Mouse (Mus musculus) hindbrain, embryonic 15.5 days (tissue): ENCODE data around the gene Mad1l1. TPM values are rescaled to one million over a fixed set of nuclear protein-coding genes. Genes with fewer than 3 reads are reported as not detected.
"Not testable (repeated sequence)": the region's sequence is repeated elsewhere in the genome, so short reads cannot be mapped to it uniquely, and the experiment has no call there.

Source experiments
- ATAC-seq: fragments of 200-750 bp; cut with Nextera tagmentation; 2 replicates; pipeline ENCODE4 v1.8.0; 2017; ENCODE audit warnings: low read depth, moderate number of reproducible peaks, moderate TSS enrichment; ENCODE audit not compliant: low FRiP score
- H3K27ac ChIP-seq: fragments of 300-500 bp; sonication (generic); replicated peaks from 2 replicates; pipeline ENCODE4 v1.5.1; 2015; ENCODE audit warnings: mild to moderate bottlenecking, inconsistent platforms
- H3K27me3 ChIP-seq: fragments of 300-500 bp; sonication (generic); 2 replicates; pipeline ENCODE4 v1.6.1; 2015; ENCODE audit warnings: control low read depth, inconsistent platforms
- H3K36me3 ChIP-seq: fragments of 300-500 bp; sonication (generic); 2 replicates; pipeline ENCODE4 v1.6.1; 2015; ENCODE audit warnings: control low read depth, inconsistent platforms
- H3K4me1 ChIP-seq: fragments of 300-500 bp; sonication (generic); replicated peaks from 2 replicates; pipeline ENCODE4 v1.6.1; 2015; ENCODE audit warnings: control low read depth, inconsistent platforms
- H3K4me2 ChIP-seq: fragments of 300-500 bp; sonication (generic); 2 replicates; pipeline ENCODE4 v1.6.1; 2015; ENCODE audit warnings: moderate library complexity, mild to moderate bottlenecking, inconsistent platforms
- H3K4me3 ChIP-seq: fragments of 300-500 bp; sonication (generic); 2 replicates; pipeline ENCODE4 v1.5.1; 2015; ENCODE audit warnings: mild to moderate bottlenecking, inconsistent platforms
- H3K9ac ChIP-seq: fragments of 300-500 bp; sonication (generic); 2 replicates; pipeline ENCODE4 v1.6.1; 2015; ENCODE audit warnings: inconsistent platforms
- H3K9me3 ChIP-seq: fragments of 300-500 bp; sonication (generic); 2 replicates; pipeline ENCODE4 v1.6.1; 2016; ENCODE audit warnings: control low read depth, inconsistent platforms
- WGBS: fragments of 180-500 bp; shearing (Covaris S2); methylation state at CpG from one replicate; pipeline ENCODE4 v1.1.7; 2015; 5-methylcytosine and 5-hydroxymethylcytosine counted together
- polyA plus RNA-seq: library from polyadenylated mRNA; unstranded; fragments of >200 nt; fragmentation: Nextera tagmentation; extraction: Ambion mirVana; gene quantifications from 2 replicates; pipeline ENCODE4 v1.2.1, GENCODE M21; 2015

The Mad1l1 gene
- 32.5 and 33.1 TPM in 2 replicates for polyA plus RNA-seq

DNA sequence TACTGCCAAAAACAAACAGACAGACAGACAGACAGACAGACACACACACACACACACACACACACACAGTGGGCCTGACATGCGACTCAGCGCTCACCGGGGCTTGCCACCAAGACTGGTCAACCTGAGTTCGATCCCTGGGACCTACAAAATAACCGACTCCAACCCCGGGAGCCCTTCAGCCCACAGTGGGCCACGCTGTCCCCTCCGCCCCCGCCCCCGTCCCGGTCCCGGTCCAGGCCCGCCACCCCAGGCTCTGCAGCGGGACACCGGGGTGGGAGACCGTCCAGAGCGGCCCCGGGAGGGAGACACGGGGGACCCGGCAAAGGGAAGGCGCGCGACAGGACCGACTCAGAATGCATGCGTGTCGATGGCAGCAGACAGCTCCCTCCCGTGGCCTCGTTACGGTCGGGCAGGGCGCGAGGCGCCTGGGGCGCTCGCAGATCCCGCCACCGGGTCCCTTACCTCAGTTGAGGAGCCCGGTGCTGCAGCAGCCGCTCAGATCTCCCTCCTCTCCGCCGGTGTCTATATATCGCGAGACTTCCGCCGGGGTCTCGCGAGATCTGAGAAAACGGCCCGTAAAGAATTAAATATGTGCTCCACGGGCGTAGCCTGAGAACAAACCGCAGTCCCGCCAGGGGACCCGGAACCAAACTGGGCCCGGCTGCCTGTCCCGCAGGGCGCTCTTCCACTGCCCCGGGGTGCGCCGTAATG is at the start of gene Mad1l1, which contains the start of gene Nudt1:
Mad1l1 (minus strand) TSS at position 511 of the 714 bp plus-strand sequence.
Nudt1 (plus strand) TSS at position 615 of the 714 bp plus-strand sequence.
- peak within 1 kb of the TSS; percentile 84 for H3K4me3 ChIP-seq
- H3K27me3 ChIP-seq: no peaks in the 10 kb centered on the region
- H3K27ac ChIP-seq: peak within 1 kb of the TSS; percentile 78
- 0 out of 2 replicates have a peak, but pooled peaks cover 2% of the 10 kb centered on the region for H3K36me3 ChIP-seq
- no peaks in the 10 kb centered on the region for H3K9me3 ChIP-seq
- H3K9ac ChIP-seq: peak within 1 kb of the TSS; percentile 91
- WGBS: under 1% methylated on average over 60 of the region's 60 CpGs
- ATAC-seq: peak; percentile 92
- peak within 1 kb of the TSS; percentile 84 for H3K4me2 ChIP-seq
- peaks cover 16% of the 10 kb centered on the region for H3K4me1 ChIP-seq

DNA sequence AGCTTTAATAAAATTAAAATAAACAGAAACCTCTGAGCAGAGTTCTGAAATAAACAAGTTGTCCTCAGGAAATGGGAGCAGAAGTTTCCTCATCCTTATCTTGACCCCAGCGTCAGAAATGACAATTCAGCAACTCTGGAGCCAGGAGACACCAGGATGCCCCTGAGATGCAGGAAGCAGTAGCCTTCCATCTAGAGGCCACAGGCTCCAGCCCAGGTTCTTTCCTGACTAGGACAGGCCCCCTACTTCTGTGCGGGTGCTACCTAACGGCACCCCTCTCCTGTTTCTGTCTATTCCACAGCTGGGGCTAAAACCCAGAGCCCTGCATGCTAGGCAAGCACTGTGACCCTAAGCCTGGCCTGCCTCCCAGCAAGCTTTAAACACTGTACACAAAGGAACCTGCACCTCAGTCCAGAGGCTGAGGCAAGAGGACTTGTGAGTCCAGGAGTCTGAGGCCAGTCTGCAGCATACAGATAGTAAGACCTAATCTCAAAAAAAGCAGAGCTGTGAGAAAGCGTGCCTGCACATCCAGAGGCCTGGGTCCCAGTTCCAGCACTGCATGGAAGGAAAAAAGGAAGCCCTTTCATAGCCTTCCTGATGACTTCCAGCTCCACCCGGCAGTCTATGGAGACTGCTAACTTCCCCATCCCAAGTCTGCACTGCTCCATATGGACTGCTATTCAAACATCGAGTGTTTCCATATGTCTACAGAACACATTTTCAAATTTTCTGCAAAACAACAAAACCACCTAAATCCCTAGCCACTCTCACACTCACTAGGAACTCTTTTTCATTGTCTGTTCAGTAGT is 49.3 kb upstream of the Mad1l1 start:
- H3K4me1 ChIP-seq: peaks cover 7% of the 10 kb centered on the region
- 87% methylated on average over 6 of the region's 6 CpGs for WGBS
- H3K9me3 ChIP-seq: no peaks in the 10 kb centered on the region
- H3K27me3 ChIP-seq: no peaks in the 10 kb centered on the region
- ATAC-seq: no peak
- no peak overlapping the region for H3K9ac ChIP-seq
- H3K36me3 ChIP-seq: no peaks in the 10 kb centered on the region
- H3K4me3 ChIP-seq: no peak overlapping the region
- no peak overlapping the region for H3K27ac ChIP-seq
- H3K4me2 ChIP-seq: no peak overlapping the region

DNA sequence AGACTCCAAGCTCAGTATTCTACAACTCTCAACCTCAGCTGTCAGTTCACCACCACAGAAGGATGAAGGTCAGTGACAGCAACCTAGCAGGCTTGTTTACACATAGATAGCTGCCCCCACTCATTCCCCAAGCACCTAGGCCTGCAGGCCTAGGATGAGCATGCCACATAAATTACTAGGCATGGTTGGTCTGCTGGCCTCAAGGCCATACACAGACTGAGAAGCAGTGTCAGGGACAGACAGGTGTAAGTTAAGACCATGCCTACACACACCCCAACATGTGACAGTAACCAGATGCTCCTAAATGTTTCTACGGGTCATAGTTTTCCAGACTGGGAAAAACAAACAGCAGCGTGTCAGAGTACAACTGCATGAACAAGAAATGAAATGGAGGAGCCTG is 48.1 kb upstream of the Mad1l1 start:
- H3K4me2 ChIP-seq: no peak overlapping the region
- ATAC-seq: no peak
- 91% methylated on average over 2 of the region's 2 CpGs for WGBS
- H3K9ac ChIP-seq: no peak overlapping the region
- H3K4me1 ChIP-seq: peaks cover 5% of the 10 kb centered on the region
- H3K9me3 ChIP-seq: no peaks in the 10 kb centered on the region
- no peaks in the 10 kb centered on the region for H3K27me3 ChIP-seq
- H3K4me3 ChIP-seq: no peak overlapping the region
- no peak overlapping the region for H3K27ac ChIP-seq
- no peaks in the 10 kb centered on the region for H3K36me3 ChIP-seq

DNA sequence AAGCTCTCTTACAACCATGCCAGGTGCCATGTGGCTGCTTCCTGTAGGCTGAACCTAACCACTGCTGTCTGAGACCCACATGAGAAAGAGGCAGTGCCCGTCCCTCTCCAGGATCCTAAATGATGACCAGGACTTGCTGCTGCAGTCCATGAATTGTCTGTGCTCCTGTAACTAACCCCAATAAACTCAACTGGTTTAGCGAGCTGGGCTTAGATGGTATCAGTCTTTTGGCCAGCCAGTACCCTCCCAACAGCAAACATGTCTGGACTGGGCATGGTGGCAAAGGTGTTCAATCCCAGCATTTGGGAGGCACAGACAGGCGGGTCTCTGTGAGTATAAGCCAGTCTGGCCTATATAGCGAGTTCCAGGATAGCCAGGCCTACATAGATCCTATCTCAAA is 47.6 kb upstream of the Mad1l1 start:
- no peak for ATAC-seq
- Histone ChIP-seq H3K9ac (no peak overlapping the region), H3K4me2 (no peak overlapping the region), H3K4me3 (no peak overlapping the region), H3K27ac (no peak overlapping the region), H3K9me3 (no peaks in the 10 kb centered on the region), H3K4me1 (peaks cover 2% of the 10 kb centered on the region; the same call in 1 of the 2 replicates), H3K36me3 (no peaks in the 10 kb centered on the region), H3K27me3 (no peaks in the 10 kb centered on the region)
- over 99% methylated on average over 4 of the region's 4 CpGs for WGBS

DNA sequence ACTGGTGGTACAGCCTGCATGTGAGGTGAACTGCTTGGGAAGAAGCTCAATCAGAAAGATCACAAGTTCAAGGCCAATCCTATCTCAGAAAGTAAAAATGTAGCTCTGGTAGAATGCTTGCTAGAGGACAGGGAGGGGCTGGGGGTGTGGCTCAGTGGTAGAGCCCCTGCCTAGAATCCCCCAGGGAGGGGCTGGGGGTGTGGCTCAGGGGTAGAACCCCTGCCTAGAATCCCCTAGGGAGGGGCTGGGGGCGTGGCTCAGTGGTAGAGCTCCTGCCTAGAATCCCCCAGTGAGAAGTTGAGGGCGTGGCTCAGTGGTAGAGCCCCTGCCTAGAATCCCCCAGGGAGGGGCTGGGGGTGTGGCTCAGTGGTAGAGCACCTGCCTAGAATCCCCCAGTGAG is 46.8 kb upstream of the Mad1l1 start:
- not testable (repeated sequence) for H3K4me2 ChIP-seq, H3K4me1 ChIP-seq, ATAC-seq, H3K9me3 ChIP-seq, H3K27me3 ChIP-seq, H3K9ac ChIP-seq, H3K27ac ChIP-seq, H3K36me3 ChIP-seq, H3K4me3 ChIP-seq
- WGBS: 90% methylated on average over 2 of the region's 2 CpGs

DNA sequence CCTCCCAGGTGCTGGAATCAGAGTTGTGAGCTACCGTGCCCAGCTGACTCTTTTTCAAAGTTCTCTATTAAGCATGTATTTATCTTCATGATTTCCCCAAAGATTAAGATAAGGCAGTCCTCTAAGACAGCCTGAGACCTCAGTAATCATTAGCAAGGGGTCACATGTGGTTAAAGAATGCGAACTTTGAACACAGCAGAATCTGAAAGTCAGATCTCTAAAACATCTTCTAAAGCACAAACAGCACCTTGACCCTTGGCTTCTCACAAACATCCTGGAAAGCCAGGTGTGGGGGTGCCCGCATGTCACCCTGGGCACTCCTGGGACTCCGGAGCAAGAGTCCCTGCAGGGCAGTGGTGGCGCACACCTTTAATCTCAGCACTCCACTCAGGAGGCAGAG is 43.1 kb upstream of the Mad1l1 start:
- Histone ChIP-seq H3K4me1 (no peaks in the 10 kb centered on the region), H3K27ac (no peak overlapping the region), H3K4me3 (no peak overlapping the region), H3K36me3 (peaks cover 1% of the 10 kb centered on the region; the same call in 1 of the 2 replicates), H3K4me2 (no peak overlapping the region), H3K9ac (no peak overlapping the region), H3K9me3 (no peaks in the 10 kb centered on the region), H3K27me3 (no peaks in the 10 kb centered on the region)
- ATAC-seq: no peak
- 96% methylated on average over 5 of the region's 5 CpGs for WGBS

DNA sequence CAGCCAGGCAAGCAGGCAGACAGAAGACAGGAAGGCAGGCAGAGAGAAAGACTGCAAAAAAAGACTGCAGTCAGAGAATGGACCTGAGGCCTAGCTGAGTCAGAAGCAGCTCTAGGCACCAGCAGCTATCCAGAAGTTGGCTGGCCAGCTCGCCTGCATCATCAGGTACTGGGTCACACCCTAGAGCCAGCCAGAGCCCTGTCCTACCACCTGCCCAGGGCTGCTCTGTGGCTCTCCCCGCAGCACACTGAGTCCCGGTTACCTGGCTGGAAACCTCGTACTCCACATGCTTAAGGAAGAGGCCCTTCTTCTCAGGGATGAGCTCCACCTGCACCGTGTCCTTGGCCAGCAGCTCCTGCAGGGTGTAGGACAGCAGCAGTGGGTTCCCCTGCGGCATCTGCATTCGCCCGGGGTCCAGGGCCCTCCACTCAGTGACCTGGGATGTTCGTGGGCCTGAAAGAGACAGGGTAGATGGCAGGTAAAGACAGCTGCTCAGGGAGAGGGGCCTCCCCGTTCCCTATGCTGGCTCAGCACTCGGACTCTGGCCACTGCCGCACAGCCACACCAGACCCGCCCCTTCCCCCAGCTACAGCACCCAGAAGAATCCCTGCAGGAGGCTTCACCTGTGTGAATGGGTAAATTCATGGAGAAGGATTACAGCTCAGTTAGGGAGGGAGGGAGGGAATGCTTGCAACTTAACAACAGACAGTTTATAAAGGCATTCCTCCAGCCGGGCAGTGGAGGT is 38.8 kb upstream of the Mad1l1 start:
- WGBS: 83% methylated on average over 14 of the region's 14 CpGs
- peaks cover 24% of the 10 kb centered on the region; the same call in 1 of the 2 replicates for H3K36me3 ChIP-seq
- H3K9ac ChIP-seq: no peak overlapping the region
- no peaks in the 10 kb centered on the region for H3K9me3 ChIP-seq
- H3K4me3 ChIP-seq: no peak overlapping the region
- H3K4me2 ChIP-seq: no peak overlapping the region
- no peaks in the 10 kb centered on the region for H3K4me1 ChIP-seq
- ATAC-seq: no peak
- H3K27me3 ChIP-seq: no peaks in the 10 kb centered on the region
- H3K27ac ChIP-seq: no peak overlapping the region

DNA sequence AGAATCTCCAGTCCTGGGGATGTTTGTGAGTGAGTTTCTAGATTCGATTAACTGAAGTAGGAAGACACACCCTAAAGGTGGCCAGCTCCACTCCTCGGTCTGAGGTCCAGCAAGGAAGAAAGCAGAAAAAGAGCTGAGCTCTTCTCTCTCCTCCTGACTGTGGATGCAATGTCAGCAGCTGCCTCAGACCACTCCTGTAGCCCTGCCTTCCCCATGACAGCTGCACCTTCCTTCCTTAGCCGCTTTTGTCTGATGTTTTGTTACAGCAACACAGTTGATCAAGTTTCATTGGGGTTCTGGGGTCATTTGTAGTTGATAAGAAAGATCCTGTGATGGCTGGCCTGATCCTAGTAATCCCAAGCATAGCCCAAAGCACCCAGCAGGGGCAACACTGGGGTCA is 36.1 kb upstream of the Mad1l1 start:
- Histone ChIP-seq H3K27me3 (no peaks in the 10 kb centered on the region), H3K4me1 (no peaks in the 10 kb centered on the region), H3K27ac (no peak overlapping the region), H3K4me3 (no peak overlapping the region), H3K9ac (no peak overlapping the region), H3K4me2 (no peak overlapping the region), H3K36me3 (peaks cover 39% of the 10 kb centered on the region), H3K9me3 (no peaks in the 10 kb centered on the region)
- ATAC-seq: no peak
- WGBS: 86% methylated on average over 3 of the region's 3 CpGs

DNA sequence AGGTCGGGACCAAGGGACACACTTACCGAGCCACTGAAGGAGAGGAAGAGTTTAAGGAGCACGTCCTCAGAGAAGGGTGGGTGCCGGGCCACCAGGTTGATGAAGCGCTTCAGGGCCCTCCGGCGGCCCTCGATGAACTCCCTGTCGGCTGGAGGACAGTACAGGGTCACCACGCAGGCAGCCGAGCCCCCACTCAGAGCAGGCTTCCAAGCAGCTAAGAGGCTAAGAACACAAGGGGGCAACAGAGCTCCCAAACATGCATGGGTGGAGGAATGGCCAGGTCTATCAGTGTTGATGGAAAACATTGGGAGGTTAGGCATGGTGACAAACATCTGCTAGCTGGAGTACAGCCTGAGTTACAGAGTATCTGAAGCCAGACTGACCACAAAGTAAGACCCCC is 34.6 kb upstream of the Mad1l1 start:
- whole genome bisulfite sequencing: 82% methylated on average over 11 of the region's 11 CpGs
- H3K9ac ChIP-seq: no peak overlapping the region
- no peak for ATAC-seq
- no peaks in the 10 kb centered on the region for H3K27me3 ChIP-seq
- no peaks in the 10 kb centered on the region for H3K9me3 ChIP-seq
- H3K4me3 ChIP-seq: no peak overlapping the region
- no peak overlapping the region for H3K27ac ChIP-seq
- H3K36me3 ChIP-seq: peaks cover 50% of the 10 kb centered on the region
- H3K4me2 ChIP-seq: no peak overlapping the region
- H3K4me1 ChIP-seq: no peaks in the 10 kb centered on the region

DNA sequence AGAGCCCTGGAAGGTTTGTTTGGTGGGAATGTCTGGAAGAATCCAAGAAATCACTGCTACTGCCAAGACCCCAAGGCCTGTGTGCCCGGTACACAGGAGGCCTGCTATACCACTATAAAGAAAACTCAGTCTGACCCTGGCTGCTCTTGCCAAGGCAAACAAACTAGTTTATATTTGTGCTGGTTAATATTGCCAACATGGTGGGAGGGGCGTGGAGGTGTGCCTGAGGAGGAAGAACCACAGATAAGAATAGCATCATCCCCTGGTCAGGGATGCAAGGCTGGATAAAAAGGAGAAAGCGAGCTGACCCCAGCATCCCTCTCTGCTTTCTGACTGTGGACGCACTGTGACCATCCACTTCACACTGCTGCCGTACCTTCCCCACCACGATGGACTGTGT is 31.0 kb upstream of the Mad1l1 start:
- Histone ChIP-seq H3K27me3 (no peaks in the 10 kb centered on the region), H3K36me3 (peaks cover 45% of the 10 kb centered on the region), H3K9me3 (no peaks in the 10 kb centered on the region), H3K9ac (no peak overlapping the region), H3K4me3 (no peak overlapping the region), H3K4me2 (no peak overlapping the region), H3K27ac (no peak overlapping the region), H3K4me1 (no peaks in the 10 kb centered on the region)
- no peak for ATAC-seq
- 97% methylated on average over 6 of the region's 6 CpGs for WGBS

DNA sequence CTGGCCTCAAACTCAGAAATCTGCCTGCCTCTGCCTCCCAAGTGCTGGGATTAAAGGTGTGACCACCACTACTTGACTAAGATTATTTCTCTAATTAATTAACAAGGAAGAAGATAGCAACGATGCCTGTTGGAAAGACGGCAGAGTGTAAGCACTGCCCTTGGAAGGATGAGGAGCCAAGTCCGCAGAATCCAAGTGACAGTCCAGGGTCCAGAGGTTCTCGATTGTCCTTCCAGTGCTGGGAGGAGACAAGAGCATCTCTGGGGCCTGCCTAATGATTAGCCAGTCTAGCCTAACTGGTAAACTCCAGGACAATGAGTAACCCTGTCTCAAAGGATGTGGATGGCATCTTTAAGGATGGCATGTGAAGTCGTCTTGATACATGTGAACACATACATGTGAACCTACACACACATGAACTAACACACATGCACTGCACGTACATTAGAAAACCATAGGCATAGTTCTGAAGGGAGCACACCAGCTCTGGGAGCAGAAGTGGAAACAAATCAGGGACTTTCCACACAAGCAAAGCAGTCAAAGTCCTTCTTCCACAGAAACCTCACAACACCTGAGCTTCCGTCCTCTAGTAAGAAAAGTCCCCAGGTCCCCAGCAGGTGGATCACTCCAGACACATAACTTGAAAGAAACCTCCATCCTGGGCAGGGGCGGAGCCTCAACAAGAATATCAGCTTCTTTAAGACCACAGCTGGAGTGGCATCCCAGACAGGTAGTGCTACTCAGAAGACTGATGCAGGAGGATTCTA is 29.6 kb upstream of the Mad1l1 start:
- no peak for ATAC-seq
- Histone ChIP-seq H3K27ac (no peak overlapping the region), H3K27me3 (no peaks in the 10 kb centered on the region), H3K4me1 (no peaks in the 10 kb centered on the region), H3K4me3 (no peak overlapping the region), H3K9ac (no peak overlapping the region), H3K36me3 (peaks cover 35% of the 10 kb centered on the region), H3K4me2 (no peak overlapping the region), H3K9me3 (no peaks in the 10 kb centered on the region)
- 97% methylated on average over 8 of the region's 8 CpGs for WGBS
